Mouse (Mus musculus): ENCODE results near the gene Gm36028.

DNA sequence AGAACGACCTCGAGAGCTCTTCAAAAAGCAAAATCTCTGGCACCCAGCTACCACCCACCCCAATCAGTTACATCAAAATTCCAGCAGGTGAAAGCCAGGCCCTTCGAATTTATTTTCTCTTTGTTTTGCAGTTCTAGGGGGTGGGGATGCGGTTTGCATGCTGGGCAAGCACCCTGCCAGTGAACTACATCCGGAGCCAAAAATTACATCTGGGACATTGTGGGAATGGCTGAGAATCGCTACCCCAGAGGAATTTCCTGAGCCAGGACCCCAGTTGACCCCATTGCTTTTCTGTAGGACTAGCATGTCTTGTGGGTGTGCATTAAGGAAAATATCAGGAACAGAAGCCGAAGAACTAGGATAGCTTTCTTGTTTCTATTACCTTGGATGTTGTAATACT lies 29.9 kb downstream of the Gm36028 start:
- TF ChIP-seq CTCF (IDR thresholded peaks at IDR 0.05; ENCODE audit: extremely low read depth, insufficient read depth, insufficient read length, insufficient replicate concordance), result no peak
- TF ChIP-seq POLR2A (IDR thresholded peaks at IDR 0.05; ENCODE audit: low read depth, low read length), result no peak
